Mouse (Mus musculus) hindbrain, embryonic 13.5 days (tissue): ENCODE results near the gene Slc35e3. TPM values are rescaled to one million over a fixed set of nuclear protein-coding genes. Genes with fewer than 3 reads are reported as not detected.

Source experiments
- ATAC-seq: fragments of 200-750 bp; cut with Nextera tagmentation; 2 replicates; pipeline ENCODE4 v1.8.0; 2017; ENCODE audit warnings: moderate TSS enrichment; ENCODE audit not compliant: low FRiP score
- H3K27ac ChIP-seq: fragments of 300-500 bp; sonication (generic); 2 replicates; pipeline ENCODE4 v1.5.1; 2015; ENCODE audit warnings: inconsistent platforms, mild to moderate bottlenecking, moderate library complexity
- H3K27me3 ChIP-seq: fragments of 300-500 bp; sonication (generic); 2 replicates; pipeline ENCODE4 v1.6.1; 2015; ENCODE audit warnings: mild to moderate bottlenecking, inconsistent platforms
- H3K36me3 ChIP-seq: fragments of 300-500 bp; sonication (generic); 2 replicates; pipeline ENCODE4 v1.6.1; 2015; ENCODE audit warnings: mild to moderate bottlenecking, inconsistent platforms
- H3K4me1 ChIP-seq: fragments of 300-500 bp; sonication (generic); replicated peaks from 2 replicates; pipeline ENCODE4 v1.6.1; 2015; ENCODE audit warnings: inconsistent platforms
- H3K4me2 ChIP-seq: fragments of 300-500 bp; sonication (generic); 2 replicates; pipeline ENCODE4 v1.6.1; 2015; ENCODE audit warnings: inconsistent platforms, mild to moderate bottlenecking, moderate library complexity
- H3K4me3 ChIP-seq: fragments of 300-500 bp; sonication (generic); 2 replicates; pipeline ENCODE4 v1.5.1; 2015; ENCODE audit warnings: mild to moderate bottlenecking, inconsistent platforms
- H3K9ac ChIP-seq: fragments of 300-500 bp; sonication (generic); 2 replicates; pipeline ENCODE4 v1.6.1; 2015; ENCODE audit warnings: mild to moderate bottlenecking, inconsistent platforms
- H3K9me3 ChIP-seq: fragments of 300-500 bp; sonication (generic); 2 replicates; pipeline ENCODE4 v1.6.1; 2016; ENCODE audit warnings: inconsistent platforms
- WGBS: fragments of 180-500 bp; shearing (Covaris S2); methylation state at CpG from one replicate; pipeline ENCODE4 v1.1.7; 2015; 5-methylcytosine and 5-hydroxymethylcytosine counted together
- polyA plus RNA-seq: library from polyadenylated mRNA; unstranded; fragments of >200 nt; fragmentation: Nextera tagmentation; extraction: Ambion mirVana; gene quantifications from 2 replicates; pipeline ENCODE4 v1.2.1, GENCODE M21; 2015

The Slc35e3 gene
- polyA plus RNA-seq, 1 experiment from 2014 or later: 31.1 TPM

GRCm38 (mm10) chr10:117781021-117781725 lies 35.0 kb upstream of the Slc35e3 start:
- Histone ChIP-seq H3K9ac (no peak overlapping the region), H3K4me2 (no peak overlapping the region), H3K4me1 (no peaks in the 10 kb centered on the region), H3K9me3 (no peaks in the 10 kb centered on the region), H3K4me3 (no peak overlapping the region), H3K36me3 (peaks cover 83% of the 10 kb centered on the region), H3K27me3 (no peaks in the 10 kb centered on the region), H3K27ac (no peak overlapping the region)
- no peak for ATAC-seq
- 95% methylated on average over 17 of the region's 17 CpGs for WGBS

- no peak for ATAC-seq
- Histone ChIP-seq H3K4me3 (no peak overlapping the region), H3K27me3 (no peaks in the 10 kb centered on the region), H3K4me1 (no peaks in the 10 kb centered on the region), H3K36me3 (peaks cover 82% of the 10 kb centered on the region), H3K9me3 (no peaks in the 10 kb centered on the region), H3K4me2 (no peak overlapping the region), H3K9ac (no peak overlapping the region), H3K27ac (no peak overlapping the region)
- WGBS: 94% methylated on average over 6 of the region's 6 CpGs
Measured at GRCm38 (mm10) chr10:117780306-117780911, 34.2 kb upstream of the Slc35e3 start.

- WGBS: 87% methylated on average over 8 of the region's 8 CpGs
- no peak for ATAC-seq
- no peaks in the 10 kb centered on the region for H3K4me1 ChIP-seq
- no peak overlapping the region for H3K9ac ChIP-seq
- no peaks in the 10 kb centered on the region for H3K9me3 ChIP-seq
- peaks cover 83% of the 10 kb centered on the region for H3K36me3 ChIP-seq
- H3K4me3 ChIP-seq: no peak overlapping the region
- H3K27ac ChIP-seq: no peak overlapping the region
- no peaks in the 10 kb centered on the region for H3K27me3 ChIP-seq
- H3K4me2 ChIP-seq: no peak overlapping the region
Measured at GRCm38 (mm10) chr10:117779581-117780305, 33.6 kb upstream of the Slc35e3 start.

- WGBS: 90% methylated on average over 4 of the region's 4 CpGs
- H3K4me1 ChIP-seq: no peaks in the 10 kb centered on the region
- no peak overlapping the region for H3K4me3 ChIP-seq
- peaks cover 84% of the 10 kb centered on the region for H3K36me3 ChIP-seq
- H3K27me3 ChIP-seq: no peaks in the 10 kb centered on the region
- no peaks in the 10 kb centered on the region for H3K9me3 ChIP-seq
- no peak overlapping the region for H3K4me2 ChIP-seq
- no peak for ATAC-seq
- no peak overlapping the region for H3K9ac ChIP-seq
- no peak overlapping the region for H3K27ac ChIP-seq
Measured at GRCm38 (mm10) chr10:117778951-117779350, 32.8 kb upstream of the Slc35e3 start.

GRCm38 (mm10) chr10:117778328-117778910 lies 32.3 kb upstream of the Slc35e3 start:
- ATAC-seq: no peak
- H3K9ac ChIP-seq: no peak overlapping the region
- no peaks in the 10 kb centered on the region for H3K4me1 ChIP-seq
- 95% methylated on average over 12 of the region's 12 CpGs for WGBS
- H3K4me2 ChIP-seq: no peak overlapping the region
- no peak overlapping the region for H3K4me3 ChIP-seq
- H3K27ac ChIP-seq: no peak overlapping the region
- H3K27me3 ChIP-seq: no peaks in the 10 kb centered on the region
- H3K9me3 ChIP-seq: no peaks in the 10 kb centered on the region
- peaks cover 84% of the 10 kb centered on the region for H3K36me3 ChIP-seq

- Histone ChIP-seq H3K27me3 (no peaks in the 10 kb centered on the region), H3K9me3 (no peaks in the 10 kb centered on the region), H3K27ac (no peak overlapping the region), H3K4me1 (no peaks in the 10 kb centered on the region), H3K9ac (no peak overlapping the region), H3K4me3 (no peak overlapping the region), H3K4me2 (no peak overlapping the region), H3K36me3 (peaks cover 86% of the 10 kb centered on the region)
- ATAC-seq: no peak
- WGBS: 96% methylated on average over 17 of the region's 17 CpGs
Measured at GRCm38 (mm10) chr10:117777501-117778327, 31.5 kb upstream of the Slc35e3 start.

- Histone ChIP-seq H3K4me3 (no peak overlapping the region), H3K36me3 (peaks cover 87% of the 10 kb centered on the region)
- 98% methylated on average over 3 of the region's 3 CpGs for WGBS
Measured at GRCm38 (mm10) chr10:117777103-117777470, 30.9 kb upstream of the Slc35e3 start.

GRCm38 (mm10) chr10:117776281-117777102 lies 30.3 kb upstream of the Slc35e3 start:
- WGBS: 91% methylated on average over 12 of the region's 12 CpGs

More at GRCm38 (mm10) chr10:117777103-117777470, 30.9 kb upstream of the Slc35e3 start:
- Histone ChIP-seq H3K4me1 (no peaks in the 10 kb centered on the region), H3K9me3 (no peaks in the 10 kb centered on the region), H3K4me2 (no peak overlapping the region), H3K9ac (no peak overlapping the region), H3K27ac (no peak overlapping the region), H3K27me3 (no peaks in the 10 kb centered on the region)
- no peak for ATAC-seq

GRCm38 (mm10) chr10:117775401-117776144 lies 29.4 kb upstream of the Slc35e3 start:
- H3K4me3 ChIP-seq: no peak overlapping the region
- H3K27me3 ChIP-seq: no peaks in the 10 kb centered on the region
- H3K27ac ChIP-seq: no peak overlapping the region
- no peak overlapping the region for H3K4me2 ChIP-seq
- no peaks in the 10 kb centered on the region for H3K9me3 ChIP-seq
- 91% methylated on average over 6 of the region's 6 CpGs for WGBS
- peaks cover 84% of the 10 kb centered on the region for H3K36me3 ChIP-seq
- no peak overlapping the region for H3K9ac ChIP-seq
- no peaks in the 10 kb centered on the region for H3K4me1 ChIP-seq
- no peak for ATAC-seq

More at GRCm38 (mm10) chr10:117776281-117777102, 30.3 kb upstream of the Slc35e3 start:
- no peaks in the 10 kb centered on the region for H3K9me3 ChIP-seq
- no peaks in the 10 kb centered on the region for H3K27me3 ChIP-seq
- no peaks in the 10 kb centered on the region for H3K4me1 ChIP-seq
- no peak overlapping the region for H3K4me2 ChIP-seq
- ATAC-seq: no peak
- no peak overlapping the region for H3K4me3 ChIP-seq
- H3K9ac ChIP-seq: no peak overlapping the region
- peaks cover 84% of the 10 kb centered on the region for H3K36me3 ChIP-seq
- H3K27ac ChIP-seq: no peak overlapping the region

- no peak overlapping the region for H3K27ac ChIP-seq
- ATAC-seq: no peak
- H3K4me2 ChIP-seq: no peak overlapping the region
- H3K4me1 ChIP-seq: no peaks in the 10 kb centered on the region
- WGBS: 94% methylated on average over 1 of the region's 1 CpGs
- H3K27me3 ChIP-seq: no peaks in the 10 kb centered on the region
- H3K36me3 ChIP-seq: peaks cover 87% of the 10 kb centered on the region
- H3K9ac ChIP-seq: no peak overlapping the region
- H3K9me3 ChIP-seq: no peaks in the 10 kb centered on the region
- no peak overlapping the region for H3K4me3 ChIP-seq
Measured at GRCm38 (mm10) chr10:117774817-117775120, 28.6 kb upstream of the Slc35e3 start.
